ENCODE assay signal across 9 mouse cellular contexts in genomic region chr14:60026647-60027046, GRCm38 (mm10).
DNase-seq lines count a peak whose midpoint lies in the region; ATAC-seq and TF ChIP-seq lines count a peak whose summit lies in the region.
"Had no signal": no experiment of that assay in that cellular context is flagged by ENCODE, and none has a peak within 500 bp of the region (broad histone marks: within the 10 kb centered on the region; RNA-seq: fewer than 3 reads in every experiment).

No protein-coding gene starts in this region.

- no peak overlapping the region for H3K4me2 ChIP-seq in forebrain, postnatal 0 days (ENCODE audit: low read depth)
- H3K4me2 ChIP-seq in forebrain, embryonic 11.5 days (ENCODE audit: low read depth, low read length, severe bottlenecking): no peak overlapping the region
- peak overlapping the region; percentile 18 for H3K4me2 ChIP-seq in heart, embryonic 13.5 days
- H3K4me2 ChIP-seq in midbrain, embryonic 16.5 days (ENCODE audit: low read length): no peak overlapping the region
- H3K4me2 ChIP-seq: stomach, embryonic 15.5 days had no signal

- ATAC-seq in forebrain, postnatal 0 days: peak; percentile 90
- ATAC-seq in forebrain, embryonic 11.5 days (replicated peaks; ENCODE audit: low FRiP score): no peak
- ATAC-seq in heart, embryonic 13.5 days (ENCODE audit: extremely low read depth, insufficient number of reproducible peaks, low FRiP score, low TSS enrichment): no peak
- ATAC-seq in midbrain, embryonic 16.5 days: no peak

- TF ChIP-seq CTCF in forebrain, postnatal 0 days (IDR thresholded peaks at IDR 0.05; ENCODE audit: low read depth): no peak

- 54% methylated on average over 8 of the region's 8 CpGs for WGBS in forebrain, postnatal 0 days
- 80% methylated on average over 8 of the region's 8 CpGs for WGBS in forebrain, embryonic 11.5 days
- WGBS in heart, embryonic 13.5 days: 30% methylated on average over 8 of the region's 8 CpGs
- WGBS in midbrain, embryonic 16.5 days: 73% methylated on average over 8 of the region's 8 CpGs

- intact Hi-C loops in left cerebral cortex, postnatal 14 days (cut with DNase I): loop anchor here (5.0 kb wide), 1 partner anchor 156 kb away; no protein-coding TSS in a partner anchor

- no peaks in the 10 kb centered on the region for H3K27me3 ChIP-seq in forebrain, postnatal 0 days (ENCODE audit: insufficient read depth, low read length)
- no peaks in the 10 kb centered on the region for H3K27me3 ChIP-seq in forebrain, embryonic 11.5 days (ENCODE audit: control insufficient read depth, insufficient read depth, low read length)
- no peaks in the 10 kb centered on the region for H3K27me3 ChIP-seq in heart, embryonic 13.5 days (replicated peaks)
- no peaks in the 10 kb centered on the region for H3K27me3 ChIP-seq in midbrain, embryonic 16.5 days (ENCODE audit: control insufficient read depth, insufficient read depth, low read depth, low read length)
- H3K27me3 ChIP-seq: stomach, embryonic 15.5 days had no signal

- H3K9ac ChIP-seq in forebrain, postnatal 0 days: no peak overlapping the region
- H3K9ac ChIP-seq in forebrain, embryonic 11.5 days (ENCODE audit: low read length): no peak overlapping the region
- no peak overlapping the region for H3K9ac ChIP-seq in heart, embryonic 13.5 days
- H3K9ac ChIP-seq in midbrain, embryonic 16.5 days (ENCODE audit: low read depth, low read length): no peak overlapping the region
- H3K9ac ChIP-seq: stomach, embryonic 15.5 days had no signal

- H3K36me3 ChIP-seq in forebrain, postnatal 0 days (ENCODE audit: insufficient read depth): peaks cover 8% of the 10 kb centered on the region
- H3K36me3 ChIP-seq in forebrain, embryonic 11.5 days (ENCODE audit: control insufficient read depth, insufficient read depth, low read length): no peaks in the 10 kb centered on the region
- no peaks in the 10 kb centered on the region for H3K36me3 ChIP-seq in heart, embryonic 13.5 days
- H3K36me3 ChIP-seq in midbrain, embryonic 16.5 days (ENCODE audit: control insufficient read depth, insufficient read depth, low read length): peaks cover 12% of the 10 kb centered on the region
- H3K36me3 ChIP-seq: stomach, embryonic 15.5 days had no signal

- H3K4me3 ChIP-seq in forebrain, postnatal 0 days (ENCODE audit: low read depth, low read length): no peak overlapping the region
- no peak overlapping the region for H3K4me3 ChIP-seq in forebrain, embryonic 11.5 days (ENCODE audit: low read depth, low read length)
- H3K4me3 ChIP-seq in heart, embryonic 13.5 days: no peak overlapping the region
- H3K4me3 ChIP-seq in midbrain, embryonic 16.5 days (ENCODE audit: low read depth, low read length): no peak overlapping the region
- H3K4me3 ChIP-seq: stomach, embryonic 15.5 days had no signal

- no peak overlapping the region for H3K27ac ChIP-seq in forebrain, postnatal 0 days (ENCODE audit: low read depth, low read length)
- no peak overlapping the region for H3K27ac ChIP-seq in forebrain, embryonic 11.5 days (ENCODE audit: low read depth, low read length)
- H3K27ac ChIP-seq in heart, embryonic 13.5 days (replicated peaks): peak overlapping the region; percentile 26
- no peak overlapping the region for H3K27ac ChIP-seq in midbrain, embryonic 16.5 days (ENCODE audit: low read length)
- H3K27ac ChIP-seq: stomach, embryonic 15.5 days had no signal

- no peaks in the 10 kb centered on the region for H3K9me3 ChIP-seq in forebrain, postnatal 0 days (ENCODE audit: low read length)
- no peaks in the 10 kb centered on the region for H3K9me3 ChIP-seq in forebrain, embryonic 11.5 days (ENCODE audit: control insufficient read depth, low read length)
- no peaks in the 10 kb centered on the region for H3K9me3 ChIP-seq in heart, embryonic 13.5 days
- H3K9me3 ChIP-seq in midbrain, embryonic 16.5 days (replicated peaks; ENCODE audit: control insufficient read depth, low read length, poor library complexity, severe bottlenecking): no peaks in the 10 kb centered on the region
- H3K9me3 ChIP-seq: stomach, embryonic 15.5 days had no signal

- DNase-seq in forebrain, postnatal 0 days: peak; percentile 72
- no peak for DNase-seq in forebrain, embryonic 11.5 days (ENCODE audit: low spot score)
- DNase-seq in adrenal gland, postnatal 36 days: peak; percentile 33 to 50
- peak; percentile 85 to 93 for DNase-seq in left cerebral cortex, postnatal 14 days (ENCODE audit: low spot score in 2 of 2)
- peak; percentile 76 to 80 for DNase-seq in right cerebral cortex, postnatal 36 days (ENCODE audit: low spot score in 2 of 2)
- no peak for DNase-seq in spleen, postnatal 4 days (ENCODE audit: low spot score in 2 of 2)

- H3K4me1 ChIP-seq in forebrain, postnatal 0 days (ENCODE audit: insufficient read depth): no peaks in the 10 kb centered on the region
- no peaks in the 10 kb centered on the region for H3K4me1 ChIP-seq in forebrain, embryonic 11.5 days (replicated peaks; ENCODE audit: control insufficient read depth, insufficient read depth, low read length)
- peaks cover 11% of the 10 kb centered on the region for H3K4me1 ChIP-seq in heart, embryonic 13.5 days
- no peaks in the 10 kb centered on the region for H3K4me1 ChIP-seq in midbrain, embryonic 16.5 days (ENCODE audit: control insufficient read depth, insufficient read depth, low read length)

Comparison
In these comparisons a context has a peak if more than half of its experiments do, and no peak if none do; other contexts are left out.
1. DNase-seq: peak in forebrain, postnatal 0 days (single experiment), adrenal gland, postnatal 36 days (2 of 2), left cerebral cortex, postnatal 14 days (2 of 2) and right cerebral cortex, postnatal 36 days (2 of 2); none in forebrain, embryonic 11.5 days (single experiment) and spleen, postnatal 4 days (0 of 2).